Mouse (Mus musculus) spleen, adult 2 months (tissue): ENCODE measurements around the gene Tnpo2.

Source experiments
- CTCF ChIP-seq: fragments of 200-500 bp; IDR thresholded peaks from 2 replicates; pipeline ENCODE4 v1.5.1; 2011; ENCODE audit warnings: mild to moderate bottlenecking, inconsistent platforms; ENCODE audit not compliant: insufficient read depth, insufficient read length, insufficient replicate concordance; ENCODE audit errors: extremely low read depth
- POLR2A ChIP-seq: fragments of 200-500 bp; IDR thresholded peaks from 2 replicates; pipeline ENCODE4 v1.6.1; 2011; ENCODE audit warnings: low read depth, low read length, inconsistent platforms

- TF ChIP-seq POLR2A (no peak), CTCF (no peak)
These were observed 52.1 kb downstream of the Tnpo2 start for GRCm38 (mm10) chr8:85088771-85089170.
